Comparison of ENCODE assay signal across 13 mouse cellular contexts in the genomic region with DNA sequence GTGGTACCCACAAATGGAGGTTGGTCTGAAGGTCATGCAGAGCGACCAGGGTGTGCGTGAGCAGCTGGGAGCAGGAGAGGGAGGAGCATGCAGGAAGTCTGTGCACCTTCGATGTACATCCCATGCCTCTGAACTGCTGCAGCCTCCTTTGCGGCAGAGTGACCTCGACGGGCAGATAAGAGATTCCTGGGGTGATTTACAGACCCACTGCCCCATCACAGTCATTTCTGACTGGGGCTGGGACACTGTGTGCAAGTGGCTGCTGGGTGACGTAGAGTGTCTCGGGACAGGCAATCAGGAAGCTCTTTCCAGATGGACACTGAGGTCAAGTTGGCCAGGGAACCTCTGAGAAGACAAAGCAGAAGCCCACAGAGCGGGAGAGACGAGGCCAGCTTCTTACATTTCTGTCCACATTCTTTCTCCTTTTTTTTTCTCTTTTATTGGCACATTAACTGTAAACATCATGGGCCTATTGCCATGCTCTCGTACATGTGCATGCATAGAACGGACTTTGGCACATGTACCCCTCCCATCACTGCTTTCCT.
"Had no signal": no experiment of that assay in that cellular context is flagged by ENCODE, and none has a peak within 500 bp of the region (broad histone marks: within the 10 kb centered on the region; RNA-seq: fewer than 3 reads in every experiment).

No protein-coding gene starts in this region.

- H3K4me2 ChIP-seq: kidney, embryonic 15.5 days; limb, embryonic 15.5 days; midbrain, embryonic 15.5 days; neural tube, embryonic 12.5 days had no signal

- H3K9ac ChIP-seq: kidney, embryonic 15.5 days; limb, embryonic 15.5 days; liver, embryonic 14.5 days; midbrain, embryonic 15.5 days; neural tube, embryonic 12.5 days had no signal

- H3K4me3 ChIP-seq: kidney, embryonic 15.5 days; left cerebral cortex, adult 2 months; limb, embryonic 15.5 days; midbrain, embryonic 10.5 days; midbrain, embryonic 15.5 days; neural tube, embryonic 12.5 days had no signal

- H3K27ac ChIP-seq: kidney, embryonic 15.5 days; left cerebral cortex, adult 2 months; limb, embryonic 15.5 days; liver, embryonic 14.5 days; midbrain, embryonic 10.5 days; midbrain, embryonic 15.5 days; neural tube, embryonic 12.5 days; stomach, postnatal 0 days had no signal

- DNase-seq: kidney, adult 2 months; kidney, postnatal 14 days; lung, postnatal 10 days; thymus, postnatal 4 days had no signal

- ATAC-seq: intestine, embryonic 16.5 days; midbrain, embryonic 15.5 days had no signal

- H3K9me3 ChIP-seq: kidney, embryonic 15.5 days; limb, embryonic 15.5 days; midbrain, embryonic 10.5 days; midbrain, embryonic 15.5 days; neural tube, embryonic 12.5 days had no signal

- H3K36me3 ChIP-seq: kidney, embryonic 15.5 days; limb, embryonic 15.5 days; midbrain, embryonic 10.5 days; midbrain, embryonic 15.5 days; neural tube, embryonic 12.5 days had no signal

- H3K27me3 ChIP-seq: kidney, embryonic 15.5 days; limb, embryonic 15.5 days; midbrain, embryonic 15.5 days; neural tube, embryonic 12.5 days had no signal

- H3K4me1 ChIP-seq: kidney, embryonic 15.5 days; limb, embryonic 15.5 days; midbrain, embryonic 10.5 days; neural tube, embryonic 12.5 days had no signal
